Mouse (Mus musculus) lung, postnatal 0 days (tissue): ENCODE results near the gene Cdc25b. TPM values are rescaled to one million over a fixed set of nuclear protein-coding genes. Genes with fewer than 3 reads are reported as not detected.

Experiments
- ATAC-seq: fragments of 200-750 bp; cut with Nextera tagmentation; 2 replicates; pipeline ENCODE4 v1.8.0; 2017; ENCODE audit warnings: moderate library complexity
- DNase-seq: peaks from one replicate; pipeline ENCODE4 v3.0.0-alpha.2; 2016; ENCODE audit warnings: low spot score
- H3K27ac ChIP-seq: fragments of 300-500 bp; sonication (generic); 2 replicates; pipeline ENCODE4 v1.5.1; 2014; ENCODE audit warnings: antibody characterized with exemption, mild to moderate bottlenecking, low read length, mixed read lengths
- H3K27me3 ChIP-seq: fragments of 300-500 bp; sonication (generic); replicated peaks from 2 replicates; pipeline ENCODE4 v1.6.1; 2014; ENCODE audit warnings: low read length, mixed read lengths; ENCODE audit not compliant: insufficient read depth
- H3K36me3 ChIP-seq: fragments of 300-500 bp; sonication (generic); 2 replicates; pipeline ENCODE4 v1.6.1; 2014; ENCODE audit warnings: low read length, mixed read lengths; ENCODE audit not compliant: insufficient read depth
- H3K4me1 ChIP-seq: fragments of 300-500 bp; sonication (generic); 2 replicates; pipeline ENCODE4 v1.6.1; 2014; ENCODE audit warnings: antibody characterized with exemption, low read depth, low read length, mixed read lengths; ENCODE audit not compliant: insufficient read depth
- H3K4me2 ChIP-seq: fragments of 300-500 bp; sonication (generic); replicated peaks from 2 replicates; pipeline ENCODE4 v1.6.1; 2014; ENCODE audit warnings: low read depth, mild to moderate bottlenecking, low read length, moderate library complexity, mixed read lengths
- H3K4me3 ChIP-seq: fragments of 300-500 bp; sonication (generic); 2 replicates; pipeline ENCODE4 v1.5.1; 2014; ENCODE audit warnings: low read depth, low read length
- H3K9ac ChIP-seq: fragments of 300-500 bp; sonication (generic); replicated peaks from 2 replicates; pipeline ENCODE4 v1.6.1; 2014; ENCODE audit warnings: low read depth, mild to moderate bottlenecking
- H3K9me3 ChIP-seq: fragments of 300-500 bp; sonication (generic); 2 replicates; pipeline ENCODE4 v1.6.1; 2016; ENCODE audit warnings: low read length, mixed read lengths
- CTCF ChIP-seq: IDR thresholded peaks from 2 replicates; pipeline ENCODE4 v1.5.1; 2016; ENCODE audit warnings: antibody characterized with exemption, mild to moderate bottlenecking
- EP300 ChIP-seq: IDR thresholded peaks from 2 replicates; pipeline ENCODE4 v1.6.1; 2016; ENCODE audit warnings: antibody characterized with exemption, mild to moderate bottlenecking, control low read depth
- WGBS: fragments of 180-500 bp; shearing (Covaris S2); extraction: QIAGEN DNeasy Blood & Tissue Kit; methylation state at CpG from one replicate; pipeline ENCODE4 v1.1.7; 2014; 5-methylcytosine and 5-hydroxymethylcytosine counted together
- polyA plus RNA-seq: library from polyadenylated mRNA; unstranded; fragments of >200 nt; fragmentation: Nextera tagmentation; extraction: Ambion mirVana; gene quantifications from 2 replicates; pipeline ENCODE4 v1.2.1, GENCODE M21; 2015

Gene Cdc25b
- polyA plus RNA-seq, 1 experiment from 2014 or later, result 38.7 TPM

GRCm38 (mm10) chr2:131206778-131207177 is 20.0 kb downstream of the Cdc25b start, which contains the start of gene Ap5s1:
TSS of gene Ap5s1 (plus strand) at chr2:131207078.
- Histone ChIP-seq H3K4me2 (no peak within 1 kb of the TSS), H3K4me3 (no peak within 1 kb of the TSS), H3K9ac (no peak within 1 kb of the TSS), H3K9me3 (no peaks in the 10 kb centered on the region), H3K36me3 (no peaks in the 10 kb centered on the region), H3K27ac (no peak within 1 kb of the TSS), H3K4me1 (peaks cover 22% of the 10 kb centered on the region; the same call in 1 of the 2 replicates), H3K27me3 (no peaks in the 10 kb centered on the region)
- TF ChIP-seq EP300, result no peak
- no peak for TF ChIP-seq CTCF
- DNase-seq (no peak), ATAC-seq (no peak)
- 68% methylated on average over 4 of the region's 4 CpGs for WGBS

GRCm38 (mm10) chr2:131208356-131208755 is 21.6 kb downstream of the Cdc25b start:
- Histone ChIP-seq H3K27me3 (no peaks in the 10 kb centered on the region), H3K27ac (no peak overlapping the region), H3K9ac (no peak overlapping the region), H3K4me2 (no peak overlapping the region), H3K9me3 (no peaks in the 10 kb centered on the region), H3K4me1 (peaks cover 22% of the 10 kb centered on the region; the same call in 1 of the 2 replicates), H3K4me3 (no peak overlapping the region), H3K36me3 (no peaks in the 10 kb centered on the region)
- DNase-seq (no peak), ATAC-seq (no peak)
- TF ChIP-seq CTCF (no peak), EP300 (no peak)
- WGBS, result 76% methylated on average over 2 of the region's 2 CpGs

- Histone ChIP-seq H3K4me3 (peak overlapping the region; percentile 49; the same call in 1 of the 2 replicates), H3K27ac (peak overlapping the region; percentile 98), H3K36me3 (no peaks in the 10 kb centered on the region), H3K9me3 (no peaks in the 10 kb centered on the region), H3K9ac (no peak overlapping the region), H3K4me1 (peaks cover 22% of the 10 kb centered on the region; the same call in 1 of the 2 replicates), H3K27me3 (no peaks in the 10 kb centered on the region), H3K4me2 (peak overlapping the region; percentile 68; the same call in 1 of the 2 replicates)
- 74% methylated on average over 4 of the region's 4 CpGs for WGBS
- ATAC-seq (no peak), DNase-seq (peak; percentile 41)
- no peak for TF ChIP-seq CTCF
- no peak for TF ChIP-seq EP300
Observed at GRCm38 (mm10) chr2:131209125-131209795, 22.5 kb downstream of the Cdc25b start.

GRCm38 (mm10) chr2:131209969-131210792 is 23.4 kb downstream of the Cdc25b start:
- no peaks in the 10 kb centered on the region for H3K27me3 ChIP-seq
- DNase-seq (peak; percentile 98), ATAC-seq (peak; percentile 98)
- peak overlapping the region; percentile 52 for H3K9ac ChIP-seq
- H3K27ac ChIP-seq, result peak overlapping the region; percentile 98
- no peaks in the 10 kb centered on the region for H3K36me3 ChIP-seq
- peak overlapping the region; percentile 49 for H3K4me3 ChIP-seq
- peaks cover 15% of the 10 kb centered on the region; the same call in 1 of the 2 replicates for H3K4me1 ChIP-seq
- peak overlapping the region; percentile 68 for H3K4me2 ChIP-seq
- WGBS, result 2% methylated on average over 47 of the region's 50 CpGs
- H3K9me3 ChIP-seq, result no peaks in the 10 kb centered on the region
- TF ChIP-seq EP300, result no peak
- peak; percentile 98 for TF ChIP-seq CTCF

GRCm38 (mm10) chr2:131211026-131211615 is 24.4 kb downstream of the Cdc25b start:
- TF ChIP-seq CTCF (no peak), EP300 (no peak)
- Histone ChIP-seq H3K36me3 (no peaks in the 10 kb centered on the region), H3K9me3 (no peaks in the 10 kb centered on the region), H3K9ac (peak overlapping the region; percentile 52; the same call in 1 of the 2 replicates), H3K27ac (peak overlapping the region; percentile 98), H3K4me2 (peak overlapping the region; percentile 68), H3K4me3 (peak overlapping the region; percentile 49), H3K27me3 (no peaks in the 10 kb centered on the region), H3K4me1 (peaks cover 10% of the 10 kb centered on the region; the same call in 1 of the 2 replicates)
- 50% methylated on average over 9 of the region's 9 CpGs for WGBS
- ATAC-seq (no peak), DNase-seq (peak; percentile 45)

- Histone ChIP-seq H3K4me2 (no peak overlapping the region), H3K4me1 (peaks cover 10% of the 10 kb centered on the region; the same call in 1 of the 2 replicates), H3K4me3 (no peak overlapping the region), H3K9ac (no peak overlapping the region), H3K27ac (no peak overlapping the region), H3K36me3 (no peaks in the 10 kb centered on the region), H3K27me3 (no peaks in the 10 kb centered on the region), H3K9me3 (no peaks in the 10 kb centered on the region)
- ATAC-seq (no peak), DNase-seq (no peak)
- 82% methylated on average over 7 of the region's 7 CpGs for WGBS
- TF ChIP-seq CTCF, result no peak
- no peak for TF ChIP-seq EP300
Observed at GRCm38 (mm10) chr2:131213773-131214172, 27.0 kb downstream of the Cdc25b start.
